Mouse (Mus musculus): ENCODE data around the gene Kpna6.
"Not testable (repeated sequence)": the region's sequence is repeated elsewhere in the genome, so short reads cannot be mapped to it uniquely, and the experiment has no call there.

The Kpna6 gene

DNA sequence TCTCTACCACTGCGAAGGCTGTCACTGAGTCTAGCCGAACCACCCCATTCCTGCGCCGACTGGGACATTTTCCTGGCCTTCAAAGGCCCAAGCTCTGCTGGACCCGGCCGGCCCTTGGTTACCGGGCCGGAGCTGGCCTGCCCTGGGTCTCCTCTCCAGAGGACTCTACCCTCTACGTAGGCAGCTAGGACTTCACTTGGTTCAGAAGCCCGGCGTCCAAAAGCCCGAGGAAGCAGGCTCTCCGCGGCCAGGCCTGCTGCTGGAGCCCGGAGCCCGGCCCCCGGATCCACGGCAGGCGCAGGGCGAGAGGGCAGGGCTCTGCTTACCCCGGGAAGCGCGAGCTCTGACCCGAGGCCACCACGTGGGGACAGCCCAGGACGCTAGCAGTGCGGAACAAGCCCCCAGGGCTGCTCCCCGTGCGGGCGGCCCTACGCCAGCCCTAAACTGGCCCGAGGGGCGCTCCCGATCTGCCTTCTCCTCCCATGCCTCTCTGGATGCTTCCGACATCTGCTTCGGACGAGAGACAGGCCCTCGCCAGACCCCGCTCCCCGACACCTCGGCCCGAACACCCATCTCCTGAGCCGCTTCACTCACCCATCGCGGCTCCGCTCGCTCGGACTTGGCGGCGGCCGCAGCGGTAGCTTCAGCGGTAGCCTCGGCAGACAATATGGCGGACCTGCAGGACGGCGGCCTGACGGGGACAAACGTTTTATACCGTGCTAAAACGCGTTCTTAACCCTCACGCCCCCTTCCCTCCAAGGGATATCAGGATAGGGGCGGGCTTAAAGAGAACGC is at the start of gene Kpna6:
Gene Kpna6, minus strand, starts transcription at position 685 of the 795 bp plus-strand sequence.
- peak; percentile 83 for DNase-seq (ENCODE audit: extremely low read depth, insufficient read length, low spot score)

DNA sequence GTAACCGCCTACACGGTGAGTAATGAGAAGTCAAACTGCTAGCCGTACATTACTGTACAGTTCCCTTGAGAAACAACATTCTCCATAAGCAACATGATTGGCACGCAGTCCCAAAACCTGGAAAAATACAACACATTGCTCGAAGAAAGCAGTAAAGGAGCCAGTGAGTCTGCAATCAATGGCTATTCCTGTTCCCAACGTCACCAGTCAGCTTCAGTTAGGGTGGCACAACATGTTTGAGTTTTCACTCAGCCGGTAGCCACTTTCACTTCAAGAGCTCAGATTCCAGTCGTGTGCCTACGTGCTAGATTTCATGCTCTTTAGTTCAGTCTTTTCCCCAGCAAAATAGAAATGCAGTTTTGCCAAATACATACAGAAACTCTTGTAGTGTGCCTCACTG is 43.7 kb upstream of the Kpna6 start:
- no peak for DNase-seq (ENCODE audit: extremely low read depth, insufficient read length, low spot score)

DNA sequence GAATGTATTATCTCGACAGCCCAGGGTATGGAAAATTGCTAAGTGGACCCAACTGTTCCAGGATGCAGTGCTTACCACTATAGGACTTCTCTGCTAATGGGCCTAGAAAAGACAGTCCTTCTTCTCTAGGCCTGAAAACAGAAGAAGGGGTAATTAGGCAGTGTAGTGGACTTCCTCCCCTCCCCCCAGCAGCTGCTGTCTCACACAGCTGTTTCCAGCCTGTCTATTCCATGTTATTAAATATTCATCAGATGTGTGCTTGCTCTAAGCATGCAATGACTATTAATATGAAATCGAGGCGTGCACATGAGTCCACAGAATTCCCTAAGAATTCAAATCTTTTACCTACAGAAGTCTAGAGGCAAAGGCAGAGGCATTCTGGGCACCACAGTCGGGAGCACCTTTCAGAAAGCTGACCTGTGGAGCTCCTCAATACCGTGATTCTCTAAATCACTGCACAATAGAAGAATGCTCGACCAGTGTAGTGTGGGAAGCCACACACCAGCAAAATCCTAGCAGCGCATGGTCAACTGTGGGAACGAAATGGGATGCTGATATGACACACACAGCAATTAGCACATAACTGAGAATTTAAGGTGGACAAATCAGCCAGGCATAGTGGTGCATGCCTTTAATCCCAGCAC is 37.0 kb upstream of the Kpna6 start:
- no peak for DNase-seq (ENCODE audit: extremely low read depth, insufficient read length, low spot score)

DNA sequence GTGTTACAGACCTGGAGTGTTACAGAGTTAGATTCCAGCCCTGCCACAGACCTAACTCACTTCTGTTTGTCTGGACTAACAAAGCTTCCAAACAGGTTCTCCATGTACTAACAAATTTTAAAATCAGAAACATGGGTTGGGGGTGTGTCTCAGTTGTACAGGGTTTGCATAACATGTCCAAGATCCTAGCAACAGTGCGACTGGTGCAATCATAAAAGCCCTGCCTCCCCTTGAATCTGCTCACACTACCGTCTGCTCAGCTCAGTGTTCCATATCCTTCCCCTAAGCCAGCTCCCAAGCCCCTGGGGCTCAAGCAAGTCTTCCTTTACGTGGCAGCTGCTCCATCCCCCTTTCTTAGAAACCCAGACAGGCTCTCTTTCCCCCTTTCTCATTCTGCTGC is 34.2 kb upstream of the Kpna6 start:
- DNase-seq (ENCODE audit: extremely low read depth, insufficient read length, low spot score), result no peak

DNA sequence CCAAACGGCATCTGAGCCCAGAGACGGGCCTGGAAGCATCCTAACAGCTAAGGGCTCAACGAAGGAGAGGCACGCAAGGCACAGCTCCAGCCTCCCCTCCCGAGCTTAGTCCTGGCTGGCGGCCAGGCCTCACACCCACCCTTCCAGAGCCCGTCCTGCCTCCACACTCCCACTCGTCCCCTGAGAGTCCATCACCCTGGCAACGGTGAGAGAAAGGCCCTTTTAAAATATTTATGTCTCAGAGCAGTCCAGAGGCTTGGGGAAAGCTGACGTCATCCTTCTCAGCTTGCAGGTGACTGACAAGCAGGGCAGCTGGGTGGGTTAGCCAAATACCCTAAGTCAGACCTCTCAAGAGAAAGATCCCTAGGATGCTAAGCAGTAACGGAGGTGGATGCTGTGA is 29.9 kb upstream of the Kpna6 start:
- DNase-seq (ENCODE audit: extremely low read depth, insufficient read length, low spot score), result peak; percentile 23

DNA sequence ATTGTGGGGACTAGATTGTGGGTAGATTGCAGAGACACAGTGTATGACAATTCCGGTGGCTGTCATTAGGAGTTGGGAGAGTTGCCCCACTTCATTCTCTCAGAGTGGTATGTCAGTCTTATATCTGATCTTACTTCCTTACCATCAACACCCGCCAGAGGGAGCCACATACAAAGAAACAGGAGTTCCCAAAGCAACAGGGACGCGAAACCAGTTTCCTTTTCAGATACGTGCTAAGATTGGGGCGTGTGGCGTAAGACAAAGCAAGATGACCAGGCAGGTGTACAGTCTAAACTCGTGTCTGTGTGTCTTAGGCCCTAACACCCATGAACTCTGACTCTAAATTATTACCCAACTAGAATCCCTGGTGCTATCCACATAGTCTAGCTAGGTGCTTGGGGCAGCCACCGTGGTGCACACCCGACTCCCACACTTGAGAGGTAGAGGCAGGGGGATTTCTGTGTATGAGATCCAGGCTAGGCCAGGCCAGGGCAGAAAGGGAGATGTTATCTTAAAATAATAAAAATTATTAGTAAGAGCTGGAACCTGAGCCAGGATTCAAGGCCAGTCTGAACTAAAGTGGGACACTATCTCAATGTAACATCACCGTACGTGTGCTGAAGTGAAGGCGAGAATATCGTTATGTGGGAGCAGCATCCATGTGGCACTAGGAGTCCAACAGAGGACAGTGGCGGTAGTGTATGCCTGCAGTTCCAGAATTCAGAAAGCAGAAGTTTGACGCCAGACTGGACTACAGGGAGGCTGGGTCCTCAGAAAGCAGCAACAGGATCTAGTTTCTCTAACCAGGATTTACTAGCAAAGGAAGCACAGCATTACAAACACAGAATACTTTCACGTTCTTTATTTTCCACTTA is 29.2 kb upstream of the Kpna6 start:
- peak; percentile 20 for DNase-seq (ENCODE audit: extremely low read depth, insufficient read length, low spot score)

DNA sequence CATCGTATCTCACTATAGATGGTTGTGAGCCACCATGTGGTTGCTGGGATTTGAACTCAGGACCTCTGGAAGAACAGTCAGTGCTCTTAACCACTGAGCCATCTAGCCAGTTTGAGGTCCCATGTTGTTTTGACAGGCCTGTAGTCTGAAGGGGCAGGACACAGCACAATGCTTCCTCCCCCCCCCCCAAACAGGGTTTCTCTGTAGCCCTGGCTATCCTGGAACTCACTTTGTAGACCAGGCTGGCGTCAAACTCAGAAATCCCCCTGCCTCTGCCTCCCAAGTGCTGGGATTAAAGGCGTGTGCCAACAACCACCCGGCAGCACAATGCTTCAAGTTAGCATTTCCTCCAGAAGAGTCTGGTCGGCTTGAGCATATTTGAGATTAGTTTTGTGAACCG is 28.1 kb upstream of the Kpna6 start:
- not testable (repeated sequence) for DNase-seq (ENCODE audit: extremely low read depth, insufficient read length, low spot score)

DNA sequence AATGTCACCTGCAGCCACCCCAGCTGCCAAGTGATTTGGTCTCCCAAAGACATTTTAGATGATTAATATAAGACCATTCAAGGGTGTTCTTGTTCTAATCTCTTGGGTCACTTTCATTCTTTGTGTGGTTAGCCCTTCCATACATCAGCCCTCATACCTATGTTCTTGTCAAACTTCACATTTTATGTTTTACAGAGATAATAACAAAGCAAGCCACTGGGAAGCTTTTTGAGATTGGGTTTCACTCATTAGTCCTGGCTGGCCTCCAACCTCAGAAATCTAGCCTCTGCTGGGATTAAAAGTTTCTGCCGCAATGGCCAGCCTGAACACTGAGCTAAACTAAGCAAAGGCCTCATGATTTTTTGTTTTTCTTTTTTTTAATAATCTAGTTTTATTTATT is 27.6 kb upstream of the Kpna6 start:
- DNase-seq (ENCODE audit: extremely low read depth, insufficient read length, low spot score), result no peak

DNA sequence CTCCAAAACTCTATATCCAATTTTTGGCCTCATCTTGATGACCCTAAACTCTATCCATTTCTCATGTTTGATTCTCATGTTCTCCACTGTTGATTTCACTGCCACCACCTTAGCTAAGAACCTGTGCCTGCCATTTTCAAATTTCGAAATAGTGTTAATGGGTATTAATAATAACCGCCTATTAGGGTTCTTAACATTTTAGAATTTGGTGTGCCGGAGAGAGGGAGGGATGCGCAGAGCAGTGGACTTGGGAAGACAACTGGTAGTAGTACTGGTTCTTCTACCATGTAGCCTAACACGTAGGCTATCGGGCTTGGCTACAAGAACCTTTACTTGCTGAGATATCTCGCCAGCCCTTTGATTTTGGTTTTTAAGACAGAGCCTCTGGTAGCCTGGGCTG is 24.6 kb upstream of the Kpna6 start:
- DNase-seq (ENCODE audit: extremely low read depth, insufficient read length, low spot score), result no peak

DNA sequence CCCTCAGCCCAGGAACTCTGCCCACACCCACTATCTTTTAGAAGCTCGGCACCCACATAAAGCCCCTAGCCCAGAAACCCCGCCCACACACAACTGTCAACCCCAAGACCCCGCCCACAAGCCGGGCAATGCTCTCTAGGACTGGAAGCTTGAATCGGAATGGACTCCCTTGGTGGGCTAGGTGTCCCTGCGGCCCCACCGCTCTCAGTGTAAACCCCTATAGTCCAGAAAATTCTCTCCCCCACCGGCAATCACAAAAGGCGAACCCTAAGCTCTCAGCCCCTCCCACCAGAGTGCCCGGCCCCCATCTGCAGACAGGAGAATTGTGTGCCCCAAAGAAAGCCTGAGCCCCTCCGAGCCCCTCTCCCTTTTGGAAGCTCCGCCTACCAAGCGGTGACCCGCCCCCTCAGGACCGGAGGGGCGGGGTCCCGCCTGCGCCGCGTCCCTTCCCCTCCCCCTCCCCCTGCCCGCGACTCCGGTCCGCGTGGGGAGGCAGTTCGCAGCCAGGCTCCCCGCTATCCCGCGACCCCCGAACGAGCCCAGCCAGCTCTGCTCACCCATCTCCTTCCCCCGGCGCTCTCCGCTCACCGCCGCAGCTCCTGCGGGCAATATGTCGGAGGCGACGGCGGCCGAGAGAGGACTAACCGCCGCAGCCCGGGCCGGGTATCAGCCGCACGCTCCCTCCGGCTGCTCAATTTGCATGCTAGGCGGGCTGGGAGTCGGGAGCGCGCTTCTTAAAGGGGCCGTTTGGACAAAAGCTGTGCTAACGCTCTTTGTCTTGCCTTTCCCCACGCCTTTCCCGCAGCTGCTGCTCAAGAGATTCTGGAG is 23.8 kb upstream of the Kpna6 start, which contains the start of gene Tmem39b:
Gene Tmem39b, minus strand, starts transcription at position 681 of the 828 bp plus-strand sequence.
- peak; percentile 84 for DNase-seq (ENCODE audit: extremely low read depth, insufficient read length, low spot score)

DNA sequence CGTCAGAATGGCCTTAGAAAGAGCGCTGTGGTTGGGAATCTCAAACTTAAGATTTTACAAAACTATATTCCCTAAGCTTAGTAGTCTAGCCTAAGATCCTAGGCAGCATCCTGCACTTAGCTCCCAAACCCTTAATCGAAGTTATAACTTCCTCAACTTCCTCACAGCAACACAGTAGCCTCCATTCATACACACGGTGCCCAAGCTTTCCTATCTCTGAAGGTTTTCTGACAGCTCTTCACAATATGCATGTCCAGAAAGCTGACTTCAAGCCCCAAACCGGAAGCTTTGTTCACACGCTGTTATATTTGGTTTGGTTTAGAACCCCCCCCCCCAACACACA is 23.2 kb upstream of the Kpna6 start:
- no peak for DNase-seq (ENCODE audit: extremely low read depth, insufficient read length, low spot score)

DNA sequence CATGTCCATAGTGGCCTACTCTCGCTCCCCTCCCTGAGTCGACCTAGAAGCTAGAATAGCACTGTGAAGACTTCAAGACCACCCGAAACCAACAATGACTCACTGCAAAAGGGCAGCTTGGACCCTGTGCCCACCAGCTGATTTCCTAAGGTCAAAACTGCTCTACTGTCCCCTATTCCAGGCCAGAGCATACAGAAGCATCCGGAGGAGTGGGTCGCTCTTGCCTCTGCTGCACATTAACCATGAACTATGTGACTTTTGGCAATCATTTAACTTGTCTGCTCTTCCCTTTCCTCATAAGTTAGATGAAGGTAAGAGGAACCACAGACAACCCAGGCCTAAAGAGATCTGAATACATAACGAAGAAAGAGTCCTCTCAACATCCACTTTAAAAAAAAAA is 12.0 kb upstream of the Kpna6 start:
- no peak for DNase-seq (ENCODE audit: extremely low read depth, insufficient read length, low spot score)

DNA sequence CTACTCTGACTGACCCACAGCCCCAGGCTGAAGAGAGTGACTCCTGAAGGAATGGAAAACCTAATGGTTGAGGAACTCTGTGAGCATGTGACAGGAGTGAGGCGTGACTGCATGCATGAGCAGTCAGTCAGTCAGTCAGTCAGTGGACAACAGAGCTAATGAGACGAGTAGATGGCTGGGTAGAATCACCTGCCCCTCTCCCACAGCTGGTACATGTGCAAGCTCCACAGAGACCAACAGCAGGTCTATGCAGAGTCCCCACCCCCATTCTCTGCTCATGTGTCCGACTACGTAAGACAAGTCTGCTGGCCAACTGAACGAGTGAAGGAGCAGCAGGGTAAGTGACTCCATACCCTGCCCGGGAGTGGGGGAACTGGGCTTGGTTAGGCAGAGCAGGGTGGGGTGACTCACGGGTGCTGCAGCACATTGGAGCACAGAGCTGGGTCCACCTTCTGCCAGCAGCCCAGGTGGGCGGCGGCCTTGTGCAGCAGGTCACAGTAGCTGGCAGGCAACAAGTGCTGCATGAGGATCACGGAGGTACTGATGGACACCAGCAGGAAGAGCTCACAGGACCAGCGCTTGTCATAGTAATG is 11.4 kb upstream of the Kpna6 start:
- DNase-seq (ENCODE audit: extremely low read depth, insufficient read length, low spot score), result no peak

DNA sequence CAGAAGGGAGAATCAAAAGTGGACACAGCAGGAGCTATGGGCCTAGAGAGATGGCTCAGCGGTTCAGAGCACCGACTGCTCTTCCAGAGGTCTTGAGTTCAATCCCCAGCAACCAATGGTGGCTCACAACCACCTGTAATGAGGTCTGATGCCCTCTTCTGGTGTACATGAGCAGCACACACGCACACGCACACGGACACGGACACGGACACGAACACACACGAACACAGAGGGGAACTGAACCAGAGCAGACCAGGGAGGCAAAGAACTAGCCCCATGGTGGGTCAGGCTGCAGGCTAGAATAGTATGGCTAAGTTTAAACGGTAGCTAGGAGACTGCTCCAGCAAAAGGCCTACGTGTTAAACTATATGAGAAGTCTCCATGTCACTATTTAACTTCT is 9.3 kb upstream of the Kpna6 start:
- no peak for DNase-seq (ENCODE audit: extremely low read depth, insufficient read length, low spot score)

DNA sequence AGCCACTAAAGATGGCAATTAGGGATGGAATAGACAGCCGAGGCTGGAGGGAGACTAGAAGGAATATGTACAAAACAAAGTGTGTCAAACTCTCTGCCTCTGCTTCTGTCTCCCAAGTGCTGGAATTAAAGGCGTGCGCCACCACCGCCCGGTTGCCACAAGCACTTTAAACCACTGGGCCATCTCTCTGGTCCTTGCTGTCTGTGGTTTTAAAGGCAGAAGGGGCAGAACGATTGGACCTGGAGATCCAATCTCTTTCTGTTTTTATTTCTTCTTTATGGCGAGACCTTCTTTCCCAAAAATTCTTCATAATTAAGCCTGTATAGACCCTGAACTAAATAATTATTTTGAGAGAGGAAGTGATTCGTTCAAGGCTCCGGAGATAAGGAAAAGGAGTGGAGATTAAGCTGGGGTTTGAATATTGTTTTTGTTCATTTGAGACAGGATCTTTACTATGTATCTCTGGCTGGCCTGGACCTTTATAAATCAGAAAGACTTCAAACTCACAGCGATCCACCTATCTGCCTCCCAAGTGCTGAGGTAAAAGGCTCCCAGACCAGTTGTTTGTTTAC is 397 bp upstream of the Kpna6 start:
- DNase-seq (ENCODE audit: extremely low read depth, insufficient read length, low spot score), result no peak

DNA sequence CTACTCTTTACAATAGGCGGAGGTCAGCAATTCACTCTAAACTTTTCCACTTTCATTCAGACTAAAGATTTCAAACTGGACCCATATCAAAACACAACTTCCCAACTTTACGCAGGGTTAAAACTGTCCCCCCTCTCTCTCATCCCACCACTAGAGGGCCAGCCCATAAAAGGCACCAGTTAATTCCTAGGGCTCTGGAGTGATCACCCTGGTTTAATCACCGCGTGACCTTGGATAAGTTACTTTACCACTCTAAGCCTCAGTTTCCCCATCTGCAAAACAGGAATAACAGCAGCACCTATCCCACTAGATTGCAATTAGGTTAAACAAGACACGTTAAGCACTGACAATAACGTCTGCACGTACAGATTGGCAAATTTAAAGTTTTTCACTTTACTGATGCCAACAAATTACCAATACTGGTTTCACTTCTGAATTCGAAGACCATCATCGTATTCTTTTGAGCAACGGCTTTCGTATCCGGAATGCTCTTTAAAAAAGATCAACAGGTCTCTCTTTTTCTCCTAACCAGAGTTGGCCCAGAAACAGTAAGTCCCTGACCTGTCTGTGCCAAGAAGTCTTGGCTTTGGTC is 980 bp downstream of the Kpna6 start:
- no peak for DNase-seq (ENCODE audit: extremely low read depth, insufficient read length, low spot score)

DNA sequence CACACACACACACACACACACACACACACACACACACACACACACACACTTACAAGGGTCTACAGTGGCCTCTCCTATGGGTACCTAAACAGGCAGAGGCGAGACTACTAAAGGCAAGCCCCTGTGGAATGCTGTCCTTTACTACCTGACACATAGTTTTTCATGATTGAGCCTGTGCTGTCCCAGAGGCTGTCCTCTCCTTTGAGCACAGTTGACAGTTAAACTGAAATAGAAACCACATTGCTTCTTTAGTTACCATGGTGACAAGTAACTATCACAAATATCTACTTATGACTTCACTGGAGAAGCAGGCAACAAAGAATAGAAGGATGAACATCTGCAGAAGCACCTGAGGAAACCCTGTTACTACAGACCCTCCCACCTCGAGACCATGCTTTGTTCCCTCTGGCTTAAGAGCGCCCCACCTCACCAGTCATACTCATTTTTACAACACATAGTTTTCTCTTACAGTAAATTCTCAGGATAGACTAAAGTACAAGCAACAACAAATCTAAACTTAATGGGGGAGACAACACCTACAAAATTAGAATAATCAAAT is 10.2 kb downstream of the Kpna6 start:
- DNase-seq (ENCODE audit: extremely low read depth, insufficient read length, low spot score), result no peak

DNA sequence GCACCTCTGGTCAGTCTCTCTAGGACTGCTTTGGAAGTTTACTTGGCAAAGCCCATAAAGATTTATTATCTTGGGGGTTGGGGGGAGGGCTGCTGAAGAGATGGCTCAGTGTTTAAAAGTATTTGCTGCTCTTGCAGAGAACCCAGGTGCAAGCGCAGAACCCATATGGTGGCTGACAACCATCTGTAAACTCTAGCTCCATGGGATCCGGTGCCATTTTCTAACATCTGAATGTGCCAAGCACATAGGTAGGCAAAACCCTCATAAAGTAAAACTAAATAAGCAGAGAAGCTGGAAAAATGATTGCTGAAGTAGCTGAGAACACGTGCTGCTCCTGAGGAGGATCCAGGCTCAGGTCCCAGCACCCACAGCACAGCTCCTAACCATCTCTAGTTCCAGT is 11.0 kb downstream of the Kpna6 start:
- no peak for DNase-seq (ENCODE audit: extremely low read depth, insufficient read length, low spot score)

DNA sequence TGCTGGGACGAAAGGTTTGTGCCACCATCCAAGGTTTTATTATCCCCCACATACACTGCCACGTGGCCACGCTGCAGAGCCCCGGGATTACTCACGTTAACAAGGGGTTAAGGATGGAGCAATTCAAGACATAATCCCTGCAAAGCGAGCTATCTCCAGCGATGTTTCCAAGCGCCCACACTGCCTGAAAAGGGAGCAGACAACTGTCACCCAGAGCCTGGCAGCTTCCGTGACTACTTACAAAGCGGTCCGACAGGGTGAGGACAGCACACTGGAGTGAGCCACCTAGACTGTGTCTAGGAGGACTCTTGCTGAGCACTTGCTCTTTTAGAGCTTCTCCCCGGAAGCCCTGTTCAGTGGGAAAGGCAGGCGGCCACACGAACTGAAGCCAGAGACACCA is 17.8 kb downstream of the Kpna6 start:
- no peak for DNase-seq (ENCODE audit: extremely low read depth, insufficient read length, low spot score)
